ENCODE assay signal across 8 mouse cellular contexts in the genomic region with DNA sequence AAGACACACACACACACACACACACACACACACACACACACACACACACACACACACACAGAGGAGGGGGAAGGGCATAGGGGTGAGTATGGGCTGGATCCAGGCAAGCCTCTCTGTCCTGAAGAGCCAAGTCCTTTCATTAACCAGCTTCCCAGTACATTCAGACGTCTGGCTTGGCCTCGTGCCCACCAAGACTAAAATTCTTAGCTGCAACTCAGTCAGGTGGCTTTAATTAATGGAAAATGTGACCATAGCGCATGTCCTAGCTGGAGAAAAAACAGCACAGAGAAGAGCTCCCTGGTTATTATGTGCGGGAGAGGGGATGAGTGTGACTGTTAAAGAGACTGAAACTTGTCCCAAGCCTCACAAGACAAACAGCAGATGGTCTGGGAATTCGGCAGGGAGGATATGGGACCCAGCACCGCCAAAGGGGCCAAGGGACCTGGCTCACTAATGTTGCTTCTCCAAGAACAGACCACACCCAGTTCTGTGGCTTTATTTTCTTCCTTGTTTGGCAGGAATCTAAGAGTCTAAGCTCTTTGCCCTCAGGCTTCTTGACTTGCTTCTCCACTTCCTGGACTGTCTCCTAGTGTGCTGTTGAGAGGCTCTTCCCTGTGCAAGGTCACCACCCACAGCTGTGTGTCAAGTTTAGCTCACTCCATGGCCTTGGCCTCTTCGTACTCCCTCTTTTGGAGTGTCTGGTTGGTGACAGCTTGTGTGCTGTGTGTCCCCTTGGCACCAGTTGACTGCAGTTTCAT. TPM values are rescaled to one million over a fixed set of nuclear protein-coding genes. Genes with fewer than 3 reads are reported as not detected.
A peak's percentile ranks its signal among the peaks of the same experiment; 100 is the strongest.
DNase-seq lines count a peak whose midpoint lies in the region; ATAC-seq and TF ChIP-seq lines count a peak whose summit lies in the region.

No protein-coding gene starts in this region.

- H3K4me1 ChIP-seq in intestine, postnatal 0 days (replicated peaks; ENCODE audit: control insufficient read depth, insufficient read depth, low read length), result peaks cover 9% of the 10 kb centered on the region
- peaks cover 17% of the 10 kb centered on the region; the same call in 1 of the 2 replicates for H3K4me1 ChIP-seq in lung, embryonic 15.5 days

- H3K9me3 ChIP-seq in intestine, postnatal 0 days (ENCODE audit: control insufficient read depth), result no peaks in the 10 kb centered on the region
- H3K9me3 ChIP-seq in lung, embryonic 15.5 days, result no peaks in the 10 kb centered on the region

- H3K9ac ChIP-seq in intestine, postnatal 0 days (ENCODE audit: low read depth, low read length), result no peak overlapping the region
- H3K9ac ChIP-seq in lung, embryonic 15.5 days, result no peak overlapping the region

- peak; percentile 26 for DNase-seq in layer of hippocampus, adult 9-11 months
- DNase-seq in layer of hippocampus, adult 2 months (ENCODE audit: low spot score in 2 of 2), result no peak
- peak; percentile 53 for DNase-seq in adrenal gland, postnatal 25 days
- DNase-seq in gastrocnemius, postnatal 10 days, result peak; percentile 65
- DNase-seq in testis, postnatal 10 days (ENCODE audit: low spot score), result peak; percentile 72
- DNase-seq in spleen, postnatal 10 days (ENCODE audit: low spot score in 2 of 2), result no peak

- H3K36me3 ChIP-seq in intestine, postnatal 0 days (ENCODE audit: control insufficient read depth, insufficient read depth), result no peaks in the 10 kb centered on the region
- H3K36me3 ChIP-seq in lung, embryonic 15.5 days, result no peaks in the 10 kb centered on the region

- no peak overlapping the region for H3K27ac ChIP-seq in layer of hippocampus, adult 2 months
- peak overlapping the region; percentile 28; the same call in 1 of the 2 replicates for H3K27ac ChIP-seq in intestine, postnatal 0 days (ENCODE audit: low read depth, low read length)
- H3K27ac ChIP-seq in lung, embryonic 15.5 days, result no peak overlapping the region; the same call in 1 of the 2 replicates

- ATAC-seq in intestine, postnatal 0 days, result peak; percentile 88
- ATAC-seq in lung, embryonic 15.5 days (ENCODE audit: borderline replicate concordance, extremely low read depth, low FRiP score, low TSS enrichment), result peak; percentile 59; the same call in 1 of the 2 replicates

- H3K4me3 ChIP-seq in layer of hippocampus, adult 2 months, result no peak overlapping the region
- H3K4me3 ChIP-seq in intestine, postnatal 0 days (ENCODE audit: low read depth, low read length), result no peak overlapping the region
- H3K4me3 ChIP-seq in lung, embryonic 15.5 days, result no peak overlapping the region

- H3K27me3 ChIP-seq in intestine, postnatal 0 days (replicated peaks; ENCODE audit: control insufficient read depth, insufficient read depth, low read length), result no peaks in the 10 kb centered on the region
- no peaks in the 10 kb centered on the region for H3K27me3 ChIP-seq in lung, embryonic 15.5 days

- 23% methylated on average over 7 of the region's 7 CpGs for WGBS in intestine, postnatal 0 days
- WGBS in lung, embryonic 15.5 days, result 40% methylated on average over 7 of the region's 7 CpGs

- no peak for TF ChIP-seq CTCF in layer of hippocampus, adult 2 months (conservative IDR thresholded peaks at IDR 0.05)
- no peak for TF ChIP-seq CTCF in intestine, postnatal 0 days (IDR thresholded peaks at IDR 0.05; ENCODE audit: low read depth)

- H3K4me2 ChIP-seq in intestine, postnatal 0 days (replicated peaks; ENCODE audit: low read depth), result no peak overlapping the region
- no peak overlapping the region for H3K4me2 ChIP-seq in lung, embryonic 15.5 days

RNA-seq across cellular contexts. Expression of a gene that starts 9.1 kb away (rescaled TPM):
- 10 to 100 TPM; 29.5 to 29.9 TPM for total RNA-seq in layer of hippocampus, adult 2 months (2021)
- 23.0 and 24.6 TPM in 2 replicates for total RNA-seq in adrenal gland, postnatal 25 days (2021)
- total RNA-seq in gastrocnemius, postnatal 10 days (2021), result 10 to 100 TPM; 14.3 to 16.9 TPM
- 5.0 and 5.3 TPM in 2 replicates for polyA plus RNA-seq in intestine, postnatal 0 days (2015; fragmentation: Nextera tagmentation; extraction: Ambion mirVana)
- polyA plus RNA-seq in lung, embryonic 15.5 days (2015; fragmentation: Nextera tagmentation; extraction: Ambion mirVana), result 7.5 and 7.6 TPM in 2 replicates

RNA-seq across cellular contexts. Expression of a gene that starts 27.1 kb away (rescaled TPM):
- not detected for total RNA-seq in layer of hippocampus, adult 2 months (2021)
- total RNA-seq in adrenal gland, postnatal 25 days (2021), result 0.09 and 3.0 TPM in 2 replicates
- total RNA-seq in gastrocnemius, postnatal 10 days (2021), result not detected
- 0.04 TPM in 1 of 2 replicates, not detected in the other for polyA plus RNA-seq in intestine, postnatal 0 days (2015; fragmentation: Nextera tagmentation; extraction: Ambion mirVana)
- polyA plus RNA-seq in lung, embryonic 15.5 days (2015; fragmentation: Nextera tagmentation; extraction: Ambion mirVana), result 0.25 TPM in 1 of 2 replicates, not detected in the other

RNA-seq across cellular contexts. Expression of a gene that starts 35.2 kb away (rescaled TPM):
- total RNA-seq in layer of hippocampus, adult 2 months (2021), result not detected
- total RNA-seq in adrenal gland, postnatal 25 days (2021), result not detected in 2 replicates
- total RNA-seq in gastrocnemius, postnatal 10 days (2021), result 1 to 10 TPM; 1.8 TPM
- not detected in 2 replicates for polyA plus RNA-seq in intestine, postnatal 0 days (2015; fragmentation: Nextera tagmentation; extraction: Ambion mirVana)
- 0.11 TPM in 1 of 2 replicates, not detected in the other for polyA plus RNA-seq in lung, embryonic 15.5 days (2015; fragmentation: Nextera tagmentation; extraction: Ambion mirVana)

RNA-seq across cellular contexts. Expression of a gene that starts 59.2 kb away (rescaled TPM):
- total RNA-seq in layer of hippocampus, adult 2 months (2021), result not detected
- total RNA-seq in adrenal gland, postnatal 25 days (2021), result not detected in 2 replicates
- total RNA-seq in gastrocnemius, postnatal 10 days (2021), result not detected
- polyA plus RNA-seq in intestine, postnatal 0 days (2015; fragmentation: Nextera tagmentation; extraction: Ambion mirVana), result not detected in 2 replicates
- not detected in 2 replicates for polyA plus RNA-seq in lung, embryonic 15.5 days (2015; fragmentation: Nextera tagmentation; extraction: Ambion mirVana)

Comparison
In these comparisons a context has a peak if more than half of its experiments do, and no peak if none do; other contexts are left out.
1. DNase-seq: peak in layer of hippocampus, adult 9-11 months (single experiment), adrenal gland, postnatal 25 days (single experiment), gastrocnemius, postnatal 10 days (single experiment) and testis, postnatal 10 days (single experiment); none in layer of hippocampus, adult 2 months (0 of 2) and spleen, postnatal 10 days (0 of 2).